Mouse (Mus musculus): Measurements from ENCODE around the gene Rph3al. TPM values are rescaled to one million over a fixed set of nuclear protein-coding genes. Genes with fewer than 3 reads are reported as not detected.

Rph3al gene
- total and polyA plus RNA-seq, 3 experiments, result not detected

DNA sequence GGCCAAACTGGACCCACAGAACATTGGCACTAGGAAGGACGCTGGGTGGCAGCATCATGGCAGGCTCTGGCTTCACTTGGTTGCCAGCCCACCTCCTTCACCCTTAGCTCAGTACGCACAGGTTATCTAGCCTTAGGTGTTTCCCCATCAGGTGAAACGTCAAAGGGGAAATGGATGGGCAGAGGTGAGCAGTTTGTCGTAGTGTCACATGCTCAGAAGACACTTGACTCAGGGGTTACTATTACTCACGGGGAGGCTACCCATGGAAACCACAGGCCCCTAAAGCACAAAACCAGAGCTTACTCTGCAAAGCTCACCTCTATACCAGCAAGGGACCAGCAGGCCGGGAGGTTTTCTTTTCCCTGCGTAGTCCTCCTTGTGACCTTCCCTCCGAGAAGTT lies 59.8 kb downstream of the Rph3al start:
- ATAC-seq (ENCODE audit: extremely low read depth, insufficient number of reproducible peaks, low FRiP score, poor library complexity, severe bottlenecking), result no peak
- peaks cover 14% of the 10 kb centered on the region for H3K27me3 ChIP-seq (ENCODE audit: insufficient read depth, low read length)
- H3K4me3 ChIP-seq (ENCODE audit: low read depth, low read length), result no peak overlapping the region
- no peaks in the 10 kb centered on the region for H3K4me1 ChIP-seq (ENCODE audit: insufficient read depth, low read depth, low read length)
- TF ChIP-seq TAL1 (conservative IDR thresholded peaks at IDR 0.05; ENCODE audit: low read depth, low read length) (no peak), GATA2 (IDR thresholded peaks at IDR 0.05; ENCODE audit: borderline replicate concordance, low read depth, low read length) (no peak), POLR2AphosphoS5 (IDR thresholded peaks at IDR 0.05; ENCODE audit: insufficient replicate concordance, low read depth, low read length) (no peak), CTCF (IDR thresholded peaks at IDR 0.05; ENCODE audit: low read depth, low read length) (no peak), GATA1 (IDR thresholded peaks at IDR 0.05; ENCODE audit: borderline replicate concordance, low read length) (no peak)
- DNase-seq (ENCODE audit: low spot score), result no peak
- no peaks in the 10 kb centered on the region for H3K9me3 ChIP-seq (replicated peaks)
- no peaks in the 10 kb centered on the region for H3K36me3 ChIP-seq (replicated peaks)

DNA sequence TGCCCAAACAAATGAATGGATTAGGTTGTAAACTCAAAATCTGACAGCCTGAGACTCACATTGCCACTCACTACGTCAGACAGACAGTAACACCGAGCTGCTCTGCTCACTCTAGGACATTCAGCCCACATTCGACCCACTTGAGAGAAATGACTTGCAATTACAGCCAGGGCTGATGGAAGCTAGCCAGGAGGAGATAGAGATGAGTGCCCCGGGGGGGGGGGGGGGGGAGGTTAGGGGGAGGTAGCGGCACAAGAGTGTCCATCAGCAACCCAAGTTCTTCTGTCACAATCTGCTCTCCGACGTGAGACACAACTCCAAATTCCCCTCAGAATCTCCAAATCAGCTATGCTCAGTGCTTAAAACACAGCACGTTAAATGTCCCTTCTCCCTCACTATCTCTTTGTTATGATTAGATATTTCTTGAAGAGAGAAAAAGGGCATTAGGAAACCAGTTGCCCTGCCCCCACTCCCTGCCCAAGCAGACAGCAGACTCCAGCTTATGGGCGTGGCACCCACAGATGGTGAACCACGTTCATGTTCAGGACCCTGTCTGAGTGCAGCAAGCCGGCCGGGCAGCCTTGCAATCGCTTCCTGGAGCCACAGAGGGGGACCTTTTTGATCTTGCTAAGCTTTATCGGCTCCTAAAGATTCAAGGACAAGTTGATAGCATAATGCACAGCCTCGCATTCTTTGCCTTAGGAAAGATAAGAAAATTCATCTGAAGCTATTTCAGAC lies 62.0 kb downstream of the Rph3al start:
- H3K9me3 ChIP-seq (replicated peaks), result no peaks in the 10 kb centered on the region
- DNase-seq (ENCODE audit: low spot score) (no peak), ATAC-seq (ENCODE audit: extremely low read depth, insufficient number of reproducible peaks, low FRiP score, poor library complexity, severe bottlenecking) (no peak)
- no peak for TF ChIP-seq GATA1 (IDR thresholded peaks at IDR 0.05; ENCODE audit: borderline replicate concordance, low read length)
- no peak for TF ChIP-seq GATA2 (IDR thresholded peaks at IDR 0.05; ENCODE audit: borderline replicate concordance, low read depth, low read length)
- TF ChIP-seq POLR2AphosphoS5 (IDR thresholded peaks at IDR 0.05; ENCODE audit: insufficient replicate concordance, low read depth, low read length), result no peak
- TF ChIP-seq CTCF (IDR thresholded peaks at IDR 0.05; ENCODE audit: low read depth, low read length), result no peak
- TF ChIP-seq TAL1 (conservative IDR thresholded peaks at IDR 0.05; ENCODE audit: low read depth, low read length), result no peak
- H3K4me3 ChIP-seq (ENCODE audit: low read depth, low read length), result no peak overlapping the region
- H3K4me1 ChIP-seq (ENCODE audit: insufficient read depth, low read depth, low read length), result no peaks in the 10 kb centered on the region
- H3K27me3 ChIP-seq (ENCODE audit: insufficient read depth, low read length), result peaks cover 20% of the 10 kb centered on the region
- no peaks in the 10 kb centered on the region for H3K36me3 ChIP-seq (replicated peaks)

DNA sequence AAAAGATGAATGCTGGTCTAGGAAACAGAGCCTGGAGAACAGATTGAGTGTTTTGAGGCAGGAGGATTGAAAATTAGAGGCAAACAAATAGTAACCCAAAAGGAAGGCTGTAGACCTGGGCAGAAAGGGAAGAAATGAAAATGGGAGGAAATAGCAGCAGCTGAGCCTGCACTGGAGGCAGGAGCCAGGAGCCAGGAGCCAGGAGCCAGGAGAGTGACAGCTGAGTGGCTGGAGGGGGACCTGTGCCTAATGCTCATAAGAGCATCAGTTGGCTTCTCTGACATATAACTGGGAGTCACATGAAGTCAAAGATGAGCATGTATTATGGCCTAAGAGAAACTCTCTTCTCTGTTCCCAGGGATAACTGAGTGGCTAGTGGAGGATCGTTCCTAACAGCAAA lies 66.5 kb downstream of the Rph3al start:
- Histone ChIP-seq H3K9me3 (replicated peaks) (no peaks in the 10 kb centered on the region), H3K36me3 (replicated peaks) (no peaks in the 10 kb centered on the region), H3K4me3 (ENCODE audit: low read depth, low read length) (no peak overlapping the region), H3K4me1 (ENCODE audit: insufficient read depth, low read depth, low read length) (no peaks in the 10 kb centered on the region), H3K27me3 (ENCODE audit: insufficient read depth, low read length) (peaks cover 25% of the 10 kb centered on the region)
- DNase-seq (ENCODE audit: low spot score) (no peak), ATAC-seq (ENCODE audit: extremely low read depth, insufficient number of reproducible peaks, low FRiP score, poor library complexity, severe bottlenecking) (no peak)
- no peak for TF ChIP-seq TAL1 (conservative IDR thresholded peaks at IDR 0.05; ENCODE audit: low read depth, low read length)
- TF ChIP-seq GATA1 (IDR thresholded peaks at IDR 0.05; ENCODE audit: borderline replicate concordance, low read length), result no peak
- no peak for TF ChIP-seq POLR2AphosphoS5 (IDR thresholded peaks at IDR 0.05; ENCODE audit: insufficient replicate concordance, low read depth, low read length)
- TF ChIP-seq CTCF (IDR thresholded peaks at IDR 0.05; ENCODE audit: low read depth, low read length), result no peak

DNA sequence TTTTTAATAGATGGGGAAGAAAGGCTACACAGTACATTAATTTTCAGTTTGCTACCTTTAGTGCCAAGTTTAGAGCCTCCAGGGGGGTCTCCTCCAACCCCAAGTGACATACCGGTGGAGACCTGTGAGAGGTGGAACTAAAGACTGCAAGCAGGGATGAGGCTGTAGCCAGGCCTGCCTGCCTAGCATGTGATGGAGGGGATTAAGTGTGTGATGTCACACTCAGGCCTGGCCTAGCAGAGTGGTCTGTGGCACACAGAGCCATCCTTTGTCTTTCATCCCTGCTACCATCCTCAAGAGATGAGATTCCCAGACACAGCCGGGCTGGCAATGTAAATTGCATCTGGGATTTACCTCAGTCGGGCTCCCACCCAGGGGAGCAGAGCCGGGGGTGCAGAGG lies 67.3 kb downstream of the Rph3al start:
- Histone ChIP-seq H3K4me1 (ENCODE audit: insufficient read depth, low read depth, low read length) (no peaks in the 10 kb centered on the region), H3K27me3 (ENCODE audit: insufficient read depth, low read length) (peaks cover 19% of the 10 kb centered on the region), H3K4me3 (ENCODE audit: low read depth, low read length) (no peak overlapping the region), H3K36me3 (replicated peaks) (no peaks in the 10 kb centered on the region), H3K9me3 (replicated peaks) (no peaks in the 10 kb centered on the region)
- ATAC-seq (ENCODE audit: extremely low read depth, insufficient number of reproducible peaks, low FRiP score, poor library complexity, severe bottlenecking) (no peak), DNase-seq (ENCODE audit: low spot score) (no peak)
- no peak for TF ChIP-seq GATA1 (IDR thresholded peaks at IDR 0.05; ENCODE audit: borderline replicate concordance, low read length)
- no peak for TF ChIP-seq GATA2 (IDR thresholded peaks at IDR 0.05; ENCODE audit: borderline replicate concordance, low read depth, low read length)
- TF ChIP-seq TAL1 (conservative IDR thresholded peaks at IDR 0.05; ENCODE audit: low read depth, low read length), result no peak
- TF ChIP-seq CTCF (IDR thresholded peaks at IDR 0.05; ENCODE audit: low read depth, low read length), result no peak
- TF ChIP-seq POLR2AphosphoS5 (IDR thresholded peaks at IDR 0.05; ENCODE audit: insufficient replicate concordance, low read depth, low read length), result no peak

DNA sequence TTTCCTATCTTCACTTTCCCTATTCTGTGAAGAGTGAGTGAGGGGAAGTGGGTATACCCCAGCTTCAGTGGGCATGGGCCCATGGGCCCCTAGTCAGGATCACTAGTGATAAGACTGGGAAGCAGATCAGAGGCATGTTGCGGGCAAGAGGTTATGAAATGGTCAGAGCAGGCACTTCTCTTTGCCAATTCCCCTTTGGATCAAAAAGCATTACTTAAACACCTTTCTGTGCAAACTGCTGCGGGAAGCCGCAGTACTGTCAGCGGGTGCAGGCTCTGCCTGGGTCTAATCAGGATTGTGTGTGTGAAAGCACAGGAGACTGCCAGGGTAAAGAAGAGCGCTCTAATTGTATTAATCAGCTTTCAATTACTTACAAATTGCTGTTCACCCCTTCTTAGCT lies 67.8 kb downstream of the Rph3al start:
- Histone ChIP-seq H3K4me1 (ENCODE audit: insufficient read depth, low read depth, low read length) (no peaks in the 10 kb centered on the region), H3K4me3 (ENCODE audit: low read depth, low read length) (no peak overlapping the region), H3K27me3 (ENCODE audit: insufficient read depth, low read length) (peaks cover 19% of the 10 kb centered on the region), H3K36me3 (replicated peaks) (no peaks in the 10 kb centered on the region), H3K9me3 (replicated peaks) (no peaks in the 10 kb centered on the region)
- ATAC-seq (ENCODE audit: extremely low read depth, insufficient number of reproducible peaks, low FRiP score, poor library complexity, severe bottlenecking), result no peak
- no peak for DNase-seq (ENCODE audit: low spot score)
- no peak for TF ChIP-seq GATA1 (IDR thresholded peaks at IDR 0.05; ENCODE audit: borderline replicate concordance, low read length)
- no peak for TF ChIP-seq TAL1 (conservative IDR thresholded peaks at IDR 0.05; ENCODE audit: low read depth, low read length)
- no peak for TF ChIP-seq CTCF (IDR thresholded peaks at IDR 0.05; ENCODE audit: low read depth, low read length)
- no peak for TF ChIP-seq GATA2 (IDR thresholded peaks at IDR 0.05; ENCODE audit: borderline replicate concordance, low read depth, low read length)
- no peak for TF ChIP-seq POLR2AphosphoS5 (IDR thresholded peaks at IDR 0.05; ENCODE audit: insufficient replicate concordance, low read depth, low read length)

DNA sequence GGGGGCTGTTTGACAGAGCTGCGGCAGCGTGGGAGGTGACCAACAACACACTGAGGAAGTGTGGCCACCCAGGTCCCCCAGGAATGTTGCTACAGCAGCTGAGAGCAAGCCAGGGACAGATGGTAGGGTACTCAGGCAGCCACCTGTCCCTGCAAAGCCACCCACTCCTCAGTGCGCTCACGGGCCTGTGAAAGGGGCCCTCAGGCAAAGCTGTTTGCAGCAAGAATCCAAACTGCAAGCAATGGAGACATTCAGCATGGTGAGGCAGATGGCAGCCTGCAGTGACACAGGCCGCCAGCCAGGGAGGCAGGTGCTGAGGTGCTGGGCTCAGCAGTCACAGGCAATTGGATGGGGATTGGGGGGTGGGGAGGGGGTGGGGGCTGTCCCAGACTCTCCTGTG lies 68.3 kb downstream of the Rph3al start:
- DNase-seq (ENCODE audit: low spot score), result no peak

More for the DNA sequence above, 68.3 kb downstream of the Rph3al start:
- TF ChIP-seq GATA1 (IDR thresholded peaks at IDR 0.05; ENCODE audit: borderline replicate concordance, low read length) (no peak), CTCF (IDR thresholded peaks at IDR 0.05; ENCODE audit: low read depth, low read length) (no peak), GATA2 (IDR thresholded peaks at IDR 0.05; ENCODE audit: borderline replicate concordance, low read depth, low read length) (no peak), POLR2AphosphoS5 (IDR thresholded peaks at IDR 0.05; ENCODE audit: insufficient replicate concordance, low read depth, low read length) (no peak), TAL1 (conservative IDR thresholded peaks at IDR 0.05; ENCODE audit: low read depth, low read length) (no peak)
- no peak for ATAC-seq (ENCODE audit: extremely low read depth, insufficient number of reproducible peaks, low FRiP score, poor library complexity, severe bottlenecking)
- H3K4me3 ChIP-seq (ENCODE audit: low read depth, low read length), result no peak overlapping the region
- no peaks in the 10 kb centered on the region for H3K9me3 ChIP-seq (replicated peaks)
- H3K27me3 ChIP-seq (ENCODE audit: insufficient read depth, low read length), result peaks cover 18% of the 10 kb centered on the region
- H3K36me3 ChIP-seq (replicated peaks), result no peaks in the 10 kb centered on the region
- H3K4me1 ChIP-seq (ENCODE audit: insufficient read depth, low read depth, low read length), result no peaks in the 10 kb centered on the region
